Mouse (Mus musculus) cortical plate, adult 2 months (tissue): ENCODE measurements around the gene Slc5a6. TPM values are rescaled to one million over a fixed set of nuclear protein-coding genes. Genes with fewer than 3 reads are reported as not detected.
"Not testable (repeated sequence)": the region's sequence is repeated elsewhere in the genome, so short reads cannot be mapped to it uniquely, and the experiment has no call there.

Experiments
- H3K27ac ChIP-seq: fragments of 200-500 bp; 2 replicates; pipeline ENCODE4 v1.5.1; 2012; ENCODE audit warnings: low read length, control low read depth, inconsistent platforms; ENCODE audit not compliant: insufficient read depth
- H3K4me1 ChIP-seq: fragments of 200-500 bp; 2 replicates; pipeline ENCODE4 v1.6.1; 2011; ENCODE audit warnings: low read length; ENCODE audit not compliant: control insufficient read depth, insufficient read depth
- H3K4me3 ChIP-seq: fragments of 200-500 bp; 2 replicates; pipeline ENCODE4 v1.5.1; 2011; ENCODE audit warnings: mild to moderate bottlenecking, low read length, control low read depth; ENCODE audit not compliant: insufficient read depth
- CTCF ChIP-seq: fragments of 200-500 bp; IDR thresholded peaks from 2 replicates; pipeline ENCODE4 v1.5.1; 2011; ENCODE audit warnings: mild to moderate bottlenecking, control low read depth, low read length; ENCODE audit not compliant: insufficient read depth; ENCODE audit errors: extremely low read depth
- POLR2A ChIP-seq: fragments of 200-500 bp; IDR thresholded peaks from 2 replicates; pipeline ENCODE4 v1.6.1; 2011; ENCODE audit warnings: mild to moderate bottlenecking, low read length, control low read depth; ENCODE audit not compliant: insufficient read depth; ENCODE audit errors: extremely low read depth
- polyA plus RNA-seq: library from polyadenylated mRNA; depleted of rRNA; stranded (reverse); fragments of >200 nt; gene quantifications from 2 replicates; pipeline ENCODE4 v1.2.3, GENCODE M21; 2012

Gene Slc5a6
- polyA plus RNA-seq, 1 experiment = 34.9 TPM

DNA sequence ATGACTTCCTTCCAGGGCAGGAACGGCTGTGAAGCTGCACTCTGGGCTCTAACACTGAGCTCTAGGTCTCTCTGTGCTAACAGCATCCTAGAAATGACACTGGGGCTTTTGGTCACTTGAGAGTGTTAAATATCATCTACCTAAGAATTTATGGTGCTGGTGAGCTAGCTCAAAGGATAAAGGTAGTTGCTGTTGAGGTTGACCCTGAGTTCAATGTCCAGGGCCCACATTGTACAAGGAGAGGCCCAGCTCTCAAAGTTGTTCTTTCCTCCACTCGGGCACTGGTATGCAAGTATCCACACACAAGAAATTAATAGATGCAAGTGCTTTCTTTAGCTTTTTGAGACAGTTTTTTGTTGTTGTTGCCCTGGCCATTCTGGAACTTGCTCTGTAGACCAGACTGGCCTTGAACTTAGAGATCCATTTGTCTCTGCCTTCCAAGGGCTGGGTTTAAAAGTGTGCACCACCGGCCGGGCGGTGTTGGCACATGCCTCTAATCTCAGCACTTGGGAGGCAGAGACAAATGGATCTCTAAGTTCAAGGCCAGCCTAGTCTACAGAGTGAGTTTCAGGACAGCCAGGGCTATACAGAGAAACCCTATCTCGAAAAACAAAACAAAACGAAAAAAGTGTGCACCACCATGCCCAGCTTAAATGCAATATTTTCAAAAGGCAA lies 10.4 kb downstream of the Slc5a6 start:
- no peaks in the 10 kb centered on the region for H3K4me1 ChIP-seq
- H3K27ac ChIP-seq = no peak overlapping the region
- H3K4me3 ChIP-seq = no peak overlapping the region
- TF ChIP-seq CTCF = no peak
- TF ChIP-seq POLR2A = no peak

DNA sequence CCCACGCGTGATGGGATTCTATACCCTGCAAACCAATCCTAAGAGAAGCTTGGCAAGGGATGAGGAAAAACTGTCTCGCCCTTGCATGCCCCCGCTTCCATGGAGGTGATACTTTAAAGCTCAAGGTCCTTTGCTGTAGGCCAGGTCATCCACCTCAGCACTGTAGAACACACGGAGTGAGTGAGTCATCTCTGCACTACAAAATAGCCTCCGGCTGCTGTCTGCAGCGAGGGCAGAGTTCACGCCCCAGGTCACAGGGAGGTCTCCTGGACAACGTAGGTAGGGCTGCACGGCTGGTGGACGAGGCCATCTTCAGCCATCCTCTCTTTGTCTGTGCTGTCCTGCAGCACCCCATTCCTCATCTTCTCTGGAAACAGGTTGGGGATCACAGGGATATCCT lies 12.2 kb downstream of the Slc5a6 start:
- not testable (repeated sequence) for H3K4me3 ChIP-seq, H3K4me1 ChIP-seq, H3K27ac ChIP-seq

DNA sequence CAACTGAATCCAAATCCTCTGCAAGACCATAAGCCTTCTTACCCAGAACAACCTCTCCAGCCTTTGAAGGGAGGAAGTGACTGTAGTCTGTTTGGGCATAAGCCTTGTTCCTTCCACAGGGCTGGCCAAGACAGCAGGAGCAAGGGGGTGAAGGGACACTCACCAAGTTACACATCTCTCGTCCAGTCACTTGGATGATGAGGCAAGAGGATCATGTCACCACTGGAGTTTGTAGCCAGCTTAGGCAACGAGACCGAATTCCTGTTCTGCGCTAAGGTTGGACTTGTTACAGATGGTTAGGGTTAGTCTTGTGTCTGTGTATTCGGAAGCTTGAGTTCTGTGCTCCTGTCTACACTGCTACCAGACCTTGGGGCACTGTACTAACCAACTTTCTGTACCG lies 14.1 kb downstream of the Slc5a6 start:
- TF ChIP-seq CTCF (no peak), POLR2A (no peak)
- Histone ChIP-seq H3K4me3 (no peak overlapping the region), H3K27ac (no peak overlapping the region), H3K4me1 (no peaks in the 10 kb centered on the region)

DNA sequence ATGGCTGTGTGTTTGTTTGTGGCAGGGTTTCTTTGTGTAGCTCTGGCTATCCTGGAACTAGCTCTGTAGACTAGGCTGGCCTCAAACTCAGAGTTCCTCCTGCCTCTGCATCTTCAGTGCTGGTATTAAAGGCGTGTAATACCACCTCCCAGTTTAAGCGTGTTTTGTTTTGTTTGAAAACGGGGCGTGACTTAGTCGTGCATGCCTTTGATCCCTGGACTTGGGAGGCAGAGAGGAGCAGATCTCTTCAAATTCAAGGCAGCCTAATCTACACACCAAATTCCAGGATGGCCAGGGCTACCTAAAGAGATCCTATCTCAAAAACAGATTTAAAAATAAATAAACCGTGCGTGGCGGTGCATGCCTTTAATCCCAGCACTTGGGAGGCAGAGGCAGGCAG lies 17.2 kb downstream of the Slc5a6 start:
- Histone ChIP-seq H3K4me1 (no peaks in the 10 kb centered on the region), H3K4me3 (no peak overlapping the region), H3K27ac (no peak overlapping the region)
- TF ChIP-seq POLR2A = no peak
- no peak for TF ChIP-seq CTCF

DNA sequence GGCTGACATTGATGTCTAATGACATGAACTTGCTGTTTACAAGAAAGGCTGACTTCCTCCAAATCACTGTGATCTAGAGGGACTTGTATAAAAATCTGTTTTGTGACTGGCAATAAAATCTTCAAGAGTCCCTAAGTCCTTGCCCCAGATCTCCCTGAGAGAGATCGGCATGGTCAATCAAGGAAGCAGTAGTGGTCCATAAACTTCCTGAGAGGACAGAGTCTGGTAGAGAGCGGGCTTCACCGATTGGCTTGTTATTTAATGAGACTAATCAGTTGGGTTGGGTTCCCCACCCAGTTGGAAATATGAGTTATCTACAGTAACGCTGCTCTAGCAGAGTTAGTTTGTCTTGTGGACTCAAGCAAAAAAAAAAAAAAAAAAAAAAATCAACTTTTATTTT lies 17.8 kb downstream of the Slc5a6 start:
- Histone ChIP-seq H3K27ac (no peak overlapping the region), H3K4me1 (no peaks in the 10 kb centered on the region), H3K4me3 (no peak overlapping the region)
- no peak for TF ChIP-seq CTCF
- no peak for TF ChIP-seq POLR2A

DNA sequence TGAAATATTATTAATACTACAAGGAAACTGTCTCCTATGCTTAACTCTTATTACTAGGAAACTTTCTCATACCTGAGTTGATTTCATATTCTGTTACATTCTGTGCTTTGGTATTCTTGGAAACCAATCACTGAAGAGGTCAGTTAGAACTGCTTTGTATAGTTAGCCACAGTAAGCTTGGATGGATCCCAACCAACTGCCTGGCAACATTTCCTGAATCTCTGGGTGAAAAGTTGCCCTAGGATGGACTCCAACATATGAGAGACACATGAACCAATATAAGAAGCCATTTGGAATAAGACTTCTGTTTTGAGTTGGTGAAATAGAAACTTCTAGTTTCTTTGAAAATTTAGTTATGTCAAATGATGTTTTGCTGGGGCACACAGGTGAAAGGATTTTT lies 24.1 kb downstream of the Slc5a6 start:
- Histone ChIP-seq H3K4me3 (no peak overlapping the region), H3K27ac (no peak overlapping the region), H3K4me1 (no peaks in the 10 kb centered on the region)
- TF ChIP-seq POLR2A (no peak), CTCF (no peak)

DNA sequence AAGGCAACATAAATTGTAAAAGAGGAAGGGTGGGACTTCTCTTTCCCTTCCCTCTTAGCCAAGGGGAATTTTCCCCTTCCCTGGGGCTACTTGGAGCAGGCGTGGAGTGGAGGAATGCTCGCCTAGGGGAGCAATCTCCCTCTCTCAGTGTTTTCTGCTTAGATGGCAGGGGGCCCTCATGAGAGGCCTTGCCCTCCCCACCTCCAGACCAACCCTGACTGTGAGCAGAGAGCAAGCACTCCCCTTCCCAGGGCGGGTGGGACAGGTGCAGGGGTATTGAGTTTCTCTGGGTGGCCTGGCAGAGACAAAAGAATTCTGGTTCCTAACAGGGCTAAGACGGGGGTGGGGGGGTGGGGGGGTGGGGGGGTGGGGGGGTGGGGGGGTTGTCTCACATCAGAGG lies 25.5 kb downstream of the Slc5a6 start:
- no peak overlapping the region for H3K27ac ChIP-seq
- H3K4me1 ChIP-seq = no peaks in the 10 kb centered on the region
- TF ChIP-seq POLR2A (no peak), CTCF (no peak)
- no peak overlapping the region for H3K4me3 ChIP-seq

DNA sequence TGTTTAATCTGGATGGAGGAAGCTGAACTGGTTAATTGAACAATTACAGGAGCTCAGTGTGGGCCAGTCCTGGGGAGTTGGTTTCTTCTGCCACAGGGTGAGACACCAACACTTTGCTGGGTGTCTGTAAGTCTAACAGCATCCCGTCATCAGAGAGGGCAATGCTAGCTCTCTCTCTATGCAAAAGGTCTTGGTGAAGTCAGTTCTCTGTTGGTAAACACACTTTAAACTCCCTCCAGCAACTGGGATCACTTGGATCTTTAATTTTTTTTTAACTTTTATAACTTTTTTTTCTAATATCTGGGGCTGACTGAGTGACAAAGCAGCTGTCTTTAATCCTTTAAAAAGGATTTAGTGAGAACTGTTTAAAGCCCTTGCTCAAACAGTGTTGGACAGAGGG lies 26.0 kb downstream of the Slc5a6 start:
- Histone ChIP-seq H3K4me1 (no peaks in the 10 kb centered on the region), H3K4me3 (no peak overlapping the region), H3K27ac (no peak overlapping the region)
- TF ChIP-seq CTCF (no peak), POLR2A (no peak)

DNA sequence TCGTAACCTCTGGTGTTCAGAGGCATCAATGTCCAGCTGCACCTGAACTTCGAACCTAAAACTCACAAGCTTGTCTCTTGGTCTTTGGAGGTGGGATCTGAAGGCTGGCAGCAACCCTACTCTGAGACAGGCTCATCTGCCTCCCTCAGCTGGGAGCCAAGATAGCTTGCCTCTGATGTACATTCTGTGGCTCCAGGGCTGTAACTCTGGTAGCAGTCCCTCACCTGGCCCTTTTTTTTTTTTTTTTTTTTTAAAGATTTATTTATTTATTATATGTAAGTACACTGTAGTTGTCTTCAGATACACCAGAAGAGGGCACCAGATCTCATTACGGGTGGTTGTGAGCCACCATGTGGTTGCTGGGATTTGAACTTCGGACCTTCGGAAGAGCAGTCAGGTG lies 26.9 kb downstream of the Slc5a6 start:
- H3K27ac ChIP-seq, H3K4me3 ChIP-seq, H3K4me1 ChIP-seq: not testable (repeated sequence)

DNA sequence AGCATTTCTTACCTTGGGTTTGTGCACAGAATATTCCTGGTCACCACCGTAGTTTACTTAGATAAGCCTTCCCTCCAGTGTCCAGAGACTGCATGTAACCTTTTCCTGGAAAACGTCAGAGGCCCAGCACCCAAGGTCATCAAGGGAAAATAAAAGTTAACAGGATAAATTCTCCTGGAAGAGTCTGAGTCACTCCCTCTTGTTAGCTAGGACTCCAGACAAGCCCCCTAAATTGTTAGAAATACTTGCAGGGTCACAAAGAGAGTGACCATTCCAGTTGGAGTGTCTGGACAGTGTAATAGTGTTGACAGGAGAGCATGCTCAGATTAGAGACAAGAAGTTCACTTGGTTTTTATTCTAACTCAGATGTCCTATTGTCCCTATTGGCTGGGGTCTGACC lies 32.8 kb downstream of the Slc5a6 start:
- Histone ChIP-seq H3K27ac (no peak overlapping the region), H3K4me1 (no peaks in the 10 kb centered on the region), H3K4me3 (no peak overlapping the region)
- TF ChIP-seq POLR2A (no peak), CTCF (no peak)

DNA sequence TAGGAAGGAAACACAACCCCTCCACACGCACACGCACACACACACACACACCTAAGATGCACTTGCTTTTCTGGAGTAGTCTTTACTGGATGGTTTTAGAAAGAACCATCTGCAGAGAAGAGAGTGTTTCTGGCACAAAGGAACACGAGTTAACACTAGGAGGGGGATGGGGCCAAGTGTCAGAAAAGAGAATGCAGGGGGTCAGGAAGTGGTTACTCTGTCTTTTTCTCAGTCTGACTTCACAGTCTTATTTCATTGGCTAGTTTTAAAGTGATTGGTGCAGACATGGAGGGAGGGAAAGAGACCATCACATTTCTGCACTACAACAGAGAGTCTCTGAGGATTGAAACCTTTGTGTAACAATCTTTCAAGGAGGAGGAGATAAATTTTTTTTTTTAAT lies 36.0 kb downstream of the Slc5a6 start:
- H3K4me1 ChIP-seq = no peaks in the 10 kb centered on the region
- TF ChIP-seq POLR2A = no peak
- TF ChIP-seq CTCF = no peak
- no peak overlapping the region for H3K27ac ChIP-seq
- no peak overlapping the region for H3K4me3 ChIP-seq
